Mouse (Mus musculus): Measurements from ENCODE around the gene Tle3. TPM values are rescaled to one million over a fixed set of nuclear protein-coding genes. Genes with fewer than 3 reads are reported as not detected.

Tle3 gene
- polyA plus RNA-seq, 1 experiment = 39.1 TPM

- H3K79me2 ChIP-seq (ENCODE audit: control insufficient read depth, insufficient read depth) = no peaks in the 10 kb centered on the region
- no peak overlapping the region for H3K4me3 ChIP-seq (ENCODE audit: insufficient read depth, poor library complexity, severe bottlenecking)
Observed at GRCm38 (mm10) chr9:61325931-61326351, 46.2 kb upstream of the Tle3 start.

GRCm38 (mm10) chr9:61326922-61327321, 45.2 kb upstream of the Tle3 start:
- H3K27me3 ChIP-seq (ENCODE audit: control insufficient read depth, insufficient read depth, insufficient read length) = no peaks in the 10 kb centered on the region
- H3K79me2 ChIP-seq (ENCODE audit: control insufficient read depth, insufficient read depth) = no peaks in the 10 kb centered on the region
- no peak overlapping the region for H3ac ChIP-seq (ENCODE audit: control insufficient read depth, insufficient read length, low read depth)
- no peaks in the 10 kb centered on the region for H3K79me3 ChIP-seq (ENCODE audit: low read depth)
- TF ChIP-seq CEBPB (IDR thresholded peaks at IDR 0.05; ENCODE audit: low read depth) = no peak
- no peak for TF ChIP-seq MAX (IDR thresholded peaks at IDR 0.05)
- TF ChIP-seq MYOG (IDR thresholded peaks at IDR 0.05; ENCODE audit: control insufficient read depth, extremely low read depth, insufficient read length) = no peak
- TF ChIP-seq FOSL1 (IDR thresholded peaks at IDR 0.05; ENCODE audit: insufficient read depth, low read length, poor library complexity, severe bottlenecking) = no peak
- TF ChIP-seq USF1 (IDR thresholded peaks at IDR 0.05; ENCODE audit: low read depth) = no peak
- no peak for TF ChIP-seq CTCF (IDR thresholded peaks at IDR 0.05; ENCODE audit: control insufficient read depth, insufficient read depth, insufficient read length)
- TF ChIP-seq MYOD1 (IDR thresholded peaks at IDR 0.05; ENCODE audit: control insufficient read depth, insufficient read length, low read depth) = no peak
- no peak overlapping the region for H3K4me3 ChIP-seq (ENCODE audit: insufficient read depth, poor library complexity, severe bottlenecking)
- no peaks in the 10 kb centered on the region for H3K36me3 ChIP-seq (ENCODE audit: control insufficient read depth, insufficient read depth)

More at GRCm38 (mm10) chr9:61325931-61326351, 46.2 kb upstream of the Tle3 start:
- Histone ChIP-seq H3K79me3 (ENCODE audit: low read depth) (no peaks in the 10 kb centered on the region), H3K36me3 (ENCODE audit: control insufficient read depth, insufficient read depth) (no peaks in the 10 kb centered on the region), H3ac (ENCODE audit: control insufficient read depth, insufficient read length, low read depth) (no peak overlapping the region), H3K27me3 (ENCODE audit: control insufficient read depth, insufficient read depth, insufficient read length) (no peaks in the 10 kb centered on the region)
- TF ChIP-seq MAX (IDR thresholded peaks at IDR 0.05) = no peak
- no peak for TF ChIP-seq CEBPB (IDR thresholded peaks at IDR 0.05; ENCODE audit: low read depth)
- TF ChIP-seq MYOD1 (IDR thresholded peaks at IDR 0.05; ENCODE audit: control insufficient read depth, insufficient read length, low read depth) = no peak
- no peak for TF ChIP-seq USF1 (IDR thresholded peaks at IDR 0.05; ENCODE audit: low read depth)
- no peak for TF ChIP-seq CTCF (IDR thresholded peaks at IDR 0.05; ENCODE audit: control insufficient read depth, insufficient read depth, insufficient read length)
- no peak for TF ChIP-seq FOSL1 (IDR thresholded peaks at IDR 0.05; ENCODE audit: insufficient read depth, low read length, poor library complexity, severe bottlenecking)
- no peak for TF ChIP-seq MYOG (IDR thresholded peaks at IDR 0.05; ENCODE audit: control insufficient read depth, extremely low read depth, insufficient read length)

- Histone ChIP-seq H3K36me3 (ENCODE audit: control insufficient read depth, insufficient read depth) (no peaks in the 10 kb centered on the region), H3K27me3 (ENCODE audit: control insufficient read depth, insufficient read depth, insufficient read length) (no peaks in the 10 kb centered on the region), H3K79me2 (ENCODE audit: control insufficient read depth, insufficient read depth) (no peaks in the 10 kb centered on the region)
Observed at GRCm38 (mm10) chr9:61328173-61328572, 44.0 kb upstream of the Tle3 start.

GRCm38 (mm10) chr9:61330747-61331146, 41.4 kb upstream of the Tle3 start:
- no peaks in the 10 kb centered on the region for H3K36me3 ChIP-seq (ENCODE audit: control insufficient read depth, insufficient read depth)
- no peak overlapping the region for H3ac ChIP-seq (ENCODE audit: control insufficient read depth, insufficient read length, low read depth)
- H3K27me3 ChIP-seq (ENCODE audit: control insufficient read depth, insufficient read depth, insufficient read length) = no peaks in the 10 kb centered on the region
- TF ChIP-seq CTCF (IDR thresholded peaks at IDR 0.05; ENCODE audit: control insufficient read depth, insufficient read depth, insufficient read length) (no peak), FOSL1 (IDR thresholded peaks at IDR 0.05; ENCODE audit: insufficient read depth, low read length, poor library complexity, severe bottlenecking) (no peak), USF1 (IDR thresholded peaks at IDR 0.05; ENCODE audit: low read depth) (no peak), MYOD1 (IDR thresholded peaks at IDR 0.05; ENCODE audit: control insufficient read depth, insufficient read length, low read depth) (no peak), MAX (IDR thresholded peaks at IDR 0.05) (no peak), CEBPB (IDR thresholded peaks at IDR 0.05; ENCODE audit: low read depth) (no peak), MYOG (IDR thresholded peaks at IDR 0.05; ENCODE audit: control insufficient read depth, extremely low read depth, insufficient read length) (no peak)
- H3K79me3 ChIP-seq (ENCODE audit: low read depth) = no peaks in the 10 kb centered on the region
- no peak overlapping the region for H3K4me3 ChIP-seq (ENCODE audit: insufficient read depth, poor library complexity, severe bottlenecking)
- no peaks in the 10 kb centered on the region for H3K79me2 ChIP-seq (ENCODE audit: control insufficient read depth, insufficient read depth)

More at GRCm38 (mm10) chr9:61328173-61328572, 44.0 kb upstream of the Tle3 start:
- no peak overlapping the region for H3K4me3 ChIP-seq (ENCODE audit: insufficient read depth, poor library complexity, severe bottlenecking)
- H3ac ChIP-seq (ENCODE audit: control insufficient read depth, insufficient read length, low read depth) = no peak overlapping the region
- TF ChIP-seq USF1 (IDR thresholded peaks at IDR 0.05; ENCODE audit: low read depth) = no peak
- TF ChIP-seq MAX (IDR thresholded peaks at IDR 0.05) = no peak
- no peak for TF ChIP-seq CTCF (IDR thresholded peaks at IDR 0.05; ENCODE audit: control insufficient read depth, insufficient read depth, insufficient read length)
- TF ChIP-seq CEBPB (IDR thresholded peaks at IDR 0.05; ENCODE audit: low read depth) = no peak
- TF ChIP-seq MYOD1 (IDR thresholded peaks at IDR 0.05; ENCODE audit: control insufficient read depth, insufficient read length, low read depth) = no peak
- H3K79me3 ChIP-seq (ENCODE audit: low read depth) = no peaks in the 10 kb centered on the region

- Histone ChIP-seq H3ac (ENCODE audit: control insufficient read depth, insufficient read length, low read depth) (no peak overlapping the region), H3K79me3 (ENCODE audit: low read depth) (no peaks in the 10 kb centered on the region), H3K27me3 (ENCODE audit: control insufficient read depth, insufficient read depth, insufficient read length) (no peaks in the 10 kb centered on the region), H3K36me3 (ENCODE audit: control insufficient read depth, insufficient read depth) (no peaks in the 10 kb centered on the region), H3K4me3 (ENCODE audit: insufficient read depth, poor library complexity, severe bottlenecking) (no peak overlapping the region), H3K79me2 (ENCODE audit: control insufficient read depth, insufficient read depth) (no peaks in the 10 kb centered on the region)
- TF ChIP-seq CEBPB (IDR thresholded peaks at IDR 0.05; ENCODE audit: low read depth) = no peak
- TF ChIP-seq USF1 (IDR thresholded peaks at IDR 0.05; ENCODE audit: low read depth) = no peak
- TF ChIP-seq CTCF (IDR thresholded peaks at IDR 0.05; ENCODE audit: control insufficient read depth, insufficient read depth, insufficient read length) = no peak
- TF ChIP-seq MYOG (IDR thresholded peaks at IDR 0.05; ENCODE audit: control insufficient read depth, extremely low read depth, insufficient read length) = no peak
- TF ChIP-seq FOSL1 (IDR thresholded peaks at IDR 0.05; ENCODE audit: insufficient read depth, low read length, poor library complexity, severe bottlenecking) = no peak
- no peak for TF ChIP-seq MAX (IDR thresholded peaks at IDR 0.05)
- no peak for TF ChIP-seq MYOD1 (IDR thresholded peaks at IDR 0.05; ENCODE audit: control insufficient read depth, insufficient read length, low read depth)
Observed at GRCm38 (mm10) chr9:61332226-61332936, 39.8 kb upstream of the Tle3 start.
